Mouse (Mus musculus) testis, adult 2 months (tissue): ENCODE data around the gene Rrp1b.

Source experiments
- CTCF ChIP-seq: fragments of 200-500 bp; IDR thresholded peaks from 2 replicates; pipeline ENCODE4 v1.5.1; 2012; ENCODE audit warnings: low read depth, mild to moderate bottlenecking, inconsistent platforms, low read length, moderate library complexity; ENCODE audit not compliant: control insufficient read depth, insufficient read depth, insufficient replicate concordance
- POLR2A ChIP-seq: fragments of 200-500 bp; IDR thresholded peaks from 2 replicates; pipeline ENCODE4 v1.6.1; 2012; ENCODE audit warnings: low read depth, mild to moderate bottlenecking, inconsistent platforms, low read length, moderate library complexity; ENCODE audit not compliant: control insufficient read depth

- TF ChIP-seq POLR2A (no peak), CTCF (no peak)
Observed at GRCm38 (mm10) chr17:32109201-32109940, 73.5 kb downstream of the Rrp1b start.
